Mouse (Mus musculus) layer of hippocampus, adult 11-12 months (tissue): Measurements from ENCODE around the gene Smc1a.

ENCODE experiments used
- DNase-seq: peaks from one replicate; pipeline ENCODE4 v3.0.0; 2022; ENCODE audit warnings: low spot score

Gene Smc1a

DNA sequence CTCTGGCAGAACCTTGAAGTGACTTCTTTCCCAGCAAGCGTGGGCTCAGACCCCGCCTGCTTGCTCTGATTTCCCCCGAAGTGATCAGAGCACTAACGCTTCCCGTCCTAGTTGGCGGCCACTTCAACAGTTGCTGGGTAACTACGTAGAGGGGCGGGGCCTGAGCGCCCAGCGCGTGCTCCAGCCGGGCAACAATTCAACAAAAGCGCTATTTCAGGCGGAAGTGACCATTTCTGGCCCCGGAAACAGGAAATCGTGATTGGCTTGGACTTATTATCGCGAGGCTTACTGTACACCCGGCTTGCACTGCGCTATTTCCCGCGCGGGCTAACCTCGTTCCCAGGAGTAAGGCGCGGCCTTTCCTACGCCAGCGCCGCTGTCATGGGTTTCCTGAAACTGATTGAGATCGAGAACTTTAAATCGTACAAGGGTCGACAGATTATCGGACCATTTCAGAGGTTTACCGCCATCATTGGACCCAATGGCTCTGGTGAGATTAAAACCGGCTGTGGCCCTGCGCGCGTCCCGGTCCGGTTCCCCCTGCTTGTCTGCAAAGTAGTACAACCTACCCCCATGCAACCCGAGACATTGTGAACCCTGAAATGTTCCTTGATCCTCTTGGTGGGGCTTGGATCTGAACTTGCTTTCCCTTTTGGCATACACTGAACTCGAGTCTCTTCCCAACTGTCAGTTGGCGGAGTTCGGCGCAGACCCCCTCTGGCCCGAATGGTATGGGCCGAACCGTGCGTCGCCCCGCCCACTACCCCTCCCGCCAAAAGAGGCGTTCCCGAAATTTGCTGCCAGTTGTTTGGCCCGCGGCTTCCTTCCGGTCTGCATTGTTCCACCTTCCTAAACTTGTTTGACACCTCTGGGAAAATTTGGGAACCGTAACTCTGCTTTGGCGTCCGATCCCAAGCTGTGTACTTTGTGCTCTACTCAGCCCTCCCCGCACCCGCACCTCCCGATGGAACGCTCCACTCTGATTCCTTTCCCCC, at the start of gene Smc1a, which contains the start of gene Ribc1:
Gene Smc1a, plus strand, starts transcription at position 278 of the 995 bp plus-strand sequence.
Gene Ribc1, minus strand, starts transcription at position 145 of the 995 bp plus-strand sequence.
- DNase-seq: peak; percentile 91

GRCm38 (mm10) chrX:151999006-151999710, 17.1 kb upstream of the Smc1a start:
- DNase-seq: no peak

- DNase-seq: no peak
Observed at GRCm38 (mm10) chrX:152001182-152001684, 15.0 kb upstream of the Smc1a start.

GRCm38 (mm10) chrX:152001737-152002710, 14.2 kb upstream of the Smc1a start, which contains the start of gene Hsd17b10:
Gene Hsd17b10 (plus strand): TSS chrX:152001845.
- peak; percentile 81 for DNase-seq

GRCm38 (mm10) chrX:152002865-152003264, 13.4 kb upstream of the Smc1a start:
- DNase-seq: no peak

DNA sequence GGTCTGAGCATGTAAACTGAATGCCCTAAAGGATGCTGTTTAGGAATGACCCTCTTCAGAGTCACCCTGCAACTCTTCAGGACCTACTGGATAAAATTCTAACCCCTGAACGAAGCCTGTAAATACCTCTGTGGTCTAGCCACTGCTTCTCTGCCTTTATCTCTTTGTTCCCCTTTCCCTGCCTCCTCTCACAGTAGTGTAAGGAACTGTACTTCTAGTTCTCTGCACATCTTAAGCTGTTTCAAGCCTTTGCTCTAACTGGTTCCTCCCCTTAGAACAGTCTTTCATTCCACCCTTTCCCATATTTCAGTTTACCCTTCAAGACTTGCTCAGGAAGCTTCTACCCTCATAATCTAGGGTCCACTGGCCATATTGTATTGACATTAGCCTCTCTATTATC, 8.4 kb upstream of the Smc1a start:
- DNase-seq: no peak

DNA sequence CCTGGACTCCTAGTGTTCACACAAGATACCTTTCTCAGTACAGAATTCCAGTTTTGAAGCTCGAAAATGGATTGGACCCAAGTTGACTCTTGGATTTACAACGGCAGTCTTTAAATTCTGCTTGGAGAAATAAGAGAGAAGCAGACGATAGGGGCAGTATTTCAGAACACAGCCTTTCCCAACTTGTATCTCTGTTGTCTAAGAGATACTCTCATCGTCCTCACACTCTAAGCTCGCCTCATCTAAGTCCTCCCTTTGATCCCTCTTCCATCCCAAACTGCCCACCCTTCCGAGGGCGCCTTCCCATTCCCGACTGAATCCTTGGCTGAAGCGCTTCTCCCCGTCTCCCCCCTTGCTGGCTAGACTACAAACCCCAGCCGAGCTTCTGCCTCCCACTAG, 477 bp upstream of the Smc1a start:
- DNase-seq: no peak

DNA sequence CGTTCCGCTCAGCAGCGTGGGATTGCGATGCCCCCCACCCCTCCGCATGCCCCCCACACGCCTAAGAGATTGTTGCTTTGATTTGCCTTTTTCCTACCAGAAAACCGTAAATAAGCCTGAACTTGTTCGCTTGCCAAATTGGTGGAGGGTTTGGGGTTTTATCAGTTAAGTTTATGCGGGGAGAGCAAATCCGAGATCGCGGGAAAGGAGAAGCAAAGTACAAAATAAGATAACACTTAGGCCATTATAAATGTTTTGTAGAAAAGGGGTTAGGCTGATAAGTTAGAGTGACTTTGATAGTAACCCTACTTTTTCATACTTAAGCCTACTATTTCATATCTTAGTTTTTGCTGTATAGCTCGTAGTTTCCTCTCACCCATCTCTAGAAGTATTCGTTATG, 958 bp downstream of the Smc1a start:
- no peak for DNase-seq

GRCm38 (mm10) chrX:152019294-152019693, 3.1 kb downstream of the Smc1a start:
- DNase-seq: no peak

DNA sequence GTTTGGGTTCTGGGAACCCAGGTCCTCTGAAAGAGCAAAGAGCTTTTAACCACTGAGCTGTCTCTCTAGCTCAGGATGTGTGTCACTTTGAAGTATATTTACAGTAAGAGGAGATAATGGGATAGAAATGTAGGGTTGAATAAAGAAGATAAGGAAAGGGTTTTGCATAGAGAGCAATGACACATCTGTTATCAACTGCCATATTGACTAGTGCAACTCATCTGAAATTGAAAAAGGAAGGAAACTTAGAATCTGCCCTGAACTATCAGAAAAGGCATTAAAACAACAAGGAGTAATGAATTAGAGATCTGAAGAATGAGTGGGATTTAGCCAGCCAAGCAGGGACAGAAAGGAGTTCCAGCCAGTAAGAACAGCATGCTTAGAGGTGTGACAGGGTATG, 23.6 kb downstream of the Smc1a start:
- DNase-seq: no peak

DNA sequence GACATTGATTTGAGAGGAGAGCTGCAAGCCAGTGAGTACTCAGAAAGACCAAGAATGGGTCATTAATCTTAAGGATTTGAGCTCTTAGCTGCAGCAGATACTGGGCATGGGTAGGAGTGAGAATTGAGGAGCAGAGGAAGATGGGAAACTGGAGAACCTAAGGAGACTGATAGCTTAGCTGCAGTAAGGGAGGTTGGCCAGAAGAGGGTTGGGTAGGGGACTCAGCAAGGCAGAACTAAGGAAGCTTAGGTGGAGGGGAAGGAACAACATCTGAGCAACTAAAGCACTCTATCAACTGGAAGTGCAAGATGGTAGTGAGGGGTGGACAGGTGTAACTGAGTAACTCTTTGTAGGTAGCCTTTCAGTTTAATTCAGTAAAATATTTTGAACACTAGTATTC, 31.0 kb downstream of the Smc1a start:
- DNase-seq: no peak

GRCm38 (mm10) chrX:152052546-152052945, 36.3 kb downstream of the Smc1a start:
- no peak for DNase-seq

- DNase-seq: no peak
Observed at GRCm38 (mm10) chrX:152054094-152054493, 37.9 kb downstream of the Smc1a start.

DNA sequence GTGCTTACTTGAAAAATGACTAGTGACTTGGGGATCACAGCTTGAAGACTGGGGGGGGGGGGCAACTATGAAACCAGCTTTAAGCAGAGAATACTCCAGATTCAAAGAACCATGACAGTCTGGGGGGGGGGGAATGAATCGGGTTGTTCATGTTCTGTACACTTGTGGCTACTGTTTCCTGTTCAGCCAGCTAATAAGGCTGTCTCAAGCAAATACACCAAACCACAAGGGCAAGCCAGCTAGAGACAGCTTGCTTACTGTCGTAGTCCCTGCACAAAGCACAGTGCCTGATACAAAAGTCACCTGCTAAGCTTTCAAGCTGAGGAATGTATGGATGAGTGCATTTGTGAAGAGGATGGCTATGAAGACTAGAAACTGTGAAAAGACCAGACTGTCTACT, 49.4 kb downstream of the Smc1a start:
- DNase-seq: no peak

DNA sequence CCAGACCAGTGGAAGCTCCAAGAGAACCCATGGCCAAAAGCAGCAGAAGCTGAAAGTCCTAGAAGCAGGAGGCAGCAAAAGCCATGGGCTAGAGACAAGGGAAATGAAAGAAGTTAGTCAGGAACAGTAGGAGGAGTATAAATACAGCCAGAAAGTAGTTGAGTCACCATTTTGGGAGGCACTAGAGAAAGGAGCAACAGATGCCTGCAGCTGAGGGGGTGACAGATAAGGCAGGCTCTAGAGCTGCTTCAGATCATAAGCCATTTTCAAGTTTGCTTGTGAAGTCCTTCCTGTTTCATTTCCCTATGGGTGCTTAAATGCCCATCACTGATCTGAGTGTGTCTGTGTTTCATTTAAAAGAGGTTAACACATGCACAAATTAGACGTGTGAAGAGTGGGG, 51.6 kb downstream of the Smc1a start:
- DNase-seq: no peak

DNA sequence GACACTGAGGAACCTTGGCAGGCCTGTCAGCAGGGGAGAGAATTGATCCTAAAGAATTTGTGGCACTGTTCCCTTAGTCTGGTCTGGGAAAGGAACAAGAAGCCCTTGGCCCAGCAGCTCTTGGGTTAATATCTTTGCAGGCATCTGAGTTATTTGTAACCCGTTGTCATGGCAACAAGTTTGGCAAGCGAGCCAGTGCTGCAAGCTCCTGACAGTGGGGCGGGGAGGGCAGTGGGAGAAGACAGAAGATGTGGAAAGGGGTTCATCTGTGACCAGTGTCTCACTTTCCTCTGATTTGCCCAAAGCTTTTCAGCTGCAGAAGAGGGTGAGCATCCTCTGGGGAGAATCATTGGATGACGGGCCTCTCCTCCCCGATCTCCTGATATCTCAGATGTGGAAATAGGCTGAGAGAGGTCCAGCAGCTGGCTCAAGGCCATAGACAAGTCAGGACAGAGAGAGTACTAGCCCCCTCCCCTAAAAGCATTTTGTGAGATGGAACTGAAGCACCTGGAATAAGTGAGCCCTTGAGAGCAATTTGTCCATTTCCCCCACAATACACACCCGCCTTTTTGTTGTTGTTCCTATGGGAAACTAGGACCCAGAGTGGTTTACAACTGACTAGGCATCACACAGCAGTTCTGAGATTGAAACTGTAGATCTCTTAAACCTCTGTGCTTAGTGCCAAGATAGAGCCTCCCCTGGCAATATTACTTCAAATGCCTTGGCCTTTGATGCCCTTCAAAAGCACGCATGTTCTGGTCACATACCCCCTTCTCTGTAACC, 73.8 kb downstream of the Smc1a start:
- peak; percentile 79 for DNase-seq

DNA sequence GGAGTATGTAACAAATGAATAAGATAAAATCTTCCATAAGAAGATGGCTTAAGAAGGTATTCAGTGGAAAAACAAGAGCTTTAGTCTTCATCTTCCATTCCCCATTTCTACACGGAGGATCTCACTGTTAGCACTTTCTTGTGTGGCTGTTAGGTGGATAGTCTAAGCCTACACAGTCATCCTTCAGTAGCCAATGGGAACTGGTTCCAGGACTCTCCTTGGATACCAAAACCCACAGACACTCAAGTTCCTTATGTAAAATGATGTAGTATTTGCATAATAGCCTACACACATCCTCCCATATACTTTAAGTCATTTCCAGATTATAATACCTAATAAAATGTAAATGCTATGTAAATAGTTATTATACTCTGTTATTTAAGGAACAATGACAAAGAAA, 81.3 kb downstream of the Smc1a start:
- no peak for DNase-seq
